Mouse (Mus musculus) retina, adult 2 months (tissue): Measurements from ENCODE around the gene Lrrfip1.

Experiments
- DNase-seq: peaks from one replicate; pipeline ENCODE4 v3.0.0-alpha.2; 2012; ENCODE audit warnings: low read depth, low spot score

Lrrfip1 gene

GRCm38 (mm10) chr1:91128849-91129248 lies 130.3 kb downstream of the Lrrfip1 start:
- DNase-seq: no peak

- no peak for DNase-seq
These were observed 138.5 kb downstream of the Lrrfip1 start for GRCm38 (mm10) chr1:91137036-91137435.

GRCm38 (mm10) chr1:91144813-91145212 lies 146.3 kb downstream of the Lrrfip1 start, which contains the start of gene Rbm44:
Rbm44 (plus strand) TSS chr1:91145089.
- DNase-seq: no peak

- DNase-seq: no peak
These were observed 153.0 kb downstream of the Lrrfip1 start for GRCm38 (mm10) chr1:91151509-91151908.

- DNase-seq: no peak
These were observed 168.3 kb downstream of the Lrrfip1 start for GRCm38 (mm10) chr1:91166798-91167197.

- no peak for DNase-seq
These were observed 170.6 kb downstream of the Lrrfip1 start for GRCm38 (mm10) chr1:91169157-91169556.

GRCm38 (mm10) chr1:91174796-91175195 lies 176.3 kb downstream of the Lrrfip1 start:
- no peak for DNase-seq

- DNase-seq: no peak
These were observed 177.5 kb downstream of the Lrrfip1 start for GRCm38 (mm10) chr1:91176026-91176425.

GRCm38 (mm10) chr1:91176871-91177270 lies 178.3 kb downstream of the Lrrfip1 start:
- DNase-seq: no peak
